Mouse (Mus musculus): Measurements from ENCODE around the gene Plekhg4.

DNA sequence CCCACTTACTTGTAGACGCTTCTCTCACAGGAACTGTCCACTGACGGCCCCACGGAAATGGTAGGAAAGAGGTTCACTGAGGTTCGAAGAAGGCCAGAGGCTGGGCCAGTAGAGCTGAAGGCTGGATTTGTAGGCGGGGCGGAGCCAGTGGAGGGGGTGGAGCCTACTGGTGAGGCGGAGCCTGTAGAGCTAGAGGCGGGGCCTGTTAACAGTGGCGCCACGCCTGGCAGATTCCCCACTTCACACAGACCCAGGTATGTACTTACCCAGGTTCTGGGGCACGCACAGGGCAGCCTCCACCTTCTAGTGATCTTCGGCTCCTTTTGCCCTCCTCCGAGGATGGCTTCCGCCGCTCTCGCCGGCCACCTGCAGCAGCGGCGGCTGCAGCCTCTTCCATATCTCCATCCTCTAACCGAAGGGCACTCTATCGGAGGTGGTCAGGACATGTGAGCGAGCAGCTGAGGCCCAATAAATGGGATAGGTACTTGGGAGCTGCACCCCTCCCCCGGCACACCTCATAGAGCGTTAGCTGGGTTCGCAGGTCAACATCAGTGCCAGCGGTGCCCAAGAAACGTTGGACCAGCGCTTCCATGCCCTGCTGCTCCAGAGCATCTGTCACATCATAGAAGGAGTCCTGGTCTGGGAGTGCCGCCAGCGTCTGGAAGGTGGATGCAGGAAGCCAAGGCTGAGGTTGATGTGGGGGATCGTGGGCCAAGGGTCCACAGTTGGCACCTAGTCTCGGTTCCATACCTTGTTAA lies 36.5 kb upstream of the Plekhg4 start:
- TF ChIP-seq CHD2 (IDR thresholded peaks at IDR 0.05; ENCODE audit: low read depth, low read length) (no peak), ZNF384 (IDR thresholded peaks at IDR 0.05; ENCODE audit: low read depth, low read length) (no peak), HCFC1 (IDR thresholded peaks at IDR 0.05; ENCODE audit: borderline replicate concordance, insufficient read depth, low read length) (peak; percentile 39; the same call in 1 of the 2 replicates), MAFK (IDR thresholded peaks at IDR 0.05; ENCODE audit: insufficient read depth, low read depth, low read length) (no peak), ZC3H11A (IDR thresholded peaks at IDR 0.05; ENCODE audit: borderline replicate concordance, low read depth, low read length) (no peak)

Data from ES-E14 (cell line).